Mouse (Mus musculus) neural tube, embryonic 15.5 days (tissue): ENCODE results near the gene Immp2l. TPM values are rescaled to one million over a fixed set of nuclear protein-coding genes. Genes with fewer than 3 reads are reported as not detected.

Source experiments
- ATAC-seq: fragments of 200-750 bp; cut with Nextera tagmentation; 2 replicates; pipeline ENCODE4 v1.8.0; 2017; ENCODE audit warnings: mild to moderate bottlenecking, moderate TSS enrichment, moderate library complexity; ENCODE audit not compliant: low FRiP score
- H3K27ac ChIP-seq: fragments of 300-500 bp; sonication (generic); replicated peaks from 2 replicates; pipeline ENCODE4 v1.5.1; 2015; ENCODE audit warnings: mild to moderate bottlenecking, inconsistent platforms
- H3K27me3 ChIP-seq: fragments of 300-500 bp; sonication (generic); replicated peaks from 2 replicates; pipeline ENCODE4 v1.6.1; 2015; ENCODE audit warnings: inconsistent platforms
- H3K36me3 ChIP-seq: fragments of 300-500 bp; sonication (generic); 2 replicates; pipeline ENCODE4 v1.6.1; 2015; ENCODE audit warnings: inconsistent platforms
- H3K4me1 ChIP-seq: fragments of 300-500 bp; sonication (generic); 2 replicates; pipeline ENCODE4 v1.6.1; 2015; ENCODE audit warnings: inconsistent platforms
- H3K4me2 ChIP-seq: fragments of 300-500 bp; sonication (generic); 2 replicates; pipeline ENCODE4 v1.6.1; 2015; ENCODE audit warnings: inconsistent platforms, mild to moderate bottlenecking, moderate library complexity
- H3K4me3 ChIP-seq: fragments of 300-500 bp; sonication (generic); replicated peaks from 2 replicates; pipeline ENCODE4 v1.5.1; 2015; ENCODE audit warnings: mild to moderate bottlenecking, inconsistent platforms
- H3K9ac ChIP-seq: fragments of 300-500 bp; sonication (generic); replicated peaks from 2 replicates; pipeline ENCODE4 v1.6.1; 2015; ENCODE audit warnings: mild to moderate bottlenecking, inconsistent platforms
- H3K9me3 ChIP-seq: fragments of 300-500 bp; sonication (generic); replicated peaks from 2 replicates; pipeline ENCODE4 v1.6.1; 2016; ENCODE audit warnings: inconsistent platforms
- WGBS: fragments of 180-500 bp; shearing (Covaris S2); methylation state at CpG from one replicate; pipeline ENCODE4 v1.1.7; 2015; ENCODE audit warnings: mixed read lengths; 5-methylcytosine and 5-hydroxymethylcytosine counted together
- polyA plus RNA-seq: library from polyadenylated mRNA; unstranded; fragments of >200 nt; fragmentation: Nextera tagmentation; extraction: Ambion mirVana; gene quantifications from 2 replicates; pipeline ENCODE4 v1.2.1, GENCODE M21; 2015

Gene Immp2l
- polyA plus RNA-seq, 1 experiment from 2014 or later, result 5.8 TPM

- H3K9ac ChIP-seq, result no peak overlapping the region
- H3K4me1 ChIP-seq, result no peaks in the 10 kb centered on the region
- no peak overlapping the region for H3K4me3 ChIP-seq
- no peak for ATAC-seq
- H3K9me3 ChIP-seq, result no peaks in the 10 kb centered on the region
- no peak overlapping the region for H3K4me2 ChIP-seq
- WGBS, result 64% methylated on average over 11 of the region's 11 CpGs
- no peaks in the 10 kb centered on the region for H3K36me3 ChIP-seq
- H3K27me3 ChIP-seq, result no peaks in the 10 kb centered on the region
- no peak overlapping the region for H3K27ac ChIP-seq
Observed at GRCm38 (mm10) chr12:41054006-41054791, 30.3 kb downstream of the Immp2l start.

- Histone ChIP-seq H3K4me2 (no peak overlapping the region), H3K4me3 (no peak overlapping the region), H3K27ac (no peak overlapping the region), H3K4me1 (no peaks in the 10 kb centered on the region), H3K27me3 (no peaks in the 10 kb centered on the region), H3K9ac (no peak overlapping the region), H3K36me3 (no peaks in the 10 kb centered on the region), H3K9me3 (no peaks in the 10 kb centered on the region)
- no peak for ATAC-seq
Observed at GRCm38 (mm10) chr12:41055941-41056340, 32.1 kb downstream of the Immp2l start.

DNA sequence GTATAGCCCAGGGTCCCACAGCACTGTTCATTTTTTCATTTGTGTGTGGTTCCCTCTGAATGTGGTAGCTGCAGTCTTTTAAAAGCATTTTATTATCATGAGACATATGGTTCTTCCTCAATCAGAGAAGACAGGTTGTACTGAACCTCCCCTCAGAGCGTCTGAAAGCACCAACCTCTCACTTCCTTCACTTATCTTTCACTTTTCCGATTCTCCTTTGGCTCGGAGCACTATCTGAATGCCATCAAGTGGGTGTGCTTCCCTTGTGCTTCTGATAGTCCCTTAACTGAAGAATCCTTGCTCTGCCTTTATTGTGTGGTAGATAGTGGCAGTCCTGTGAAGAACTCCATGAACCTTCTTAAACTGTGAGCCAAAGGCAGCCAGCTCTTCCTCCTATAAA, 39.4 kb downstream of the Immp2l start:
- WGBS, result 96% methylated on average over 3 of the region's 3 CpGs
- no peak overlapping the region for H3K4me3 ChIP-seq
- no peak overlapping the region for H3K9ac ChIP-seq

GRCm38 (mm10) chr12:41081843-41082242, 58.0 kb downstream of the Immp2l start:
- Histone ChIP-seq H3K4me3 (no peak overlapping the region), H3K9ac (no peak overlapping the region), H3K9me3 (0 out of 2 replicates have a peak, but pooled peaks cover 4% of the 10 kb centered on the region), H3K36me3 (no peaks in the 10 kb centered on the region), H3K4me2 (no peak overlapping the region), H3K4me1 (no peaks in the 10 kb centered on the region), H3K27ac (no peak overlapping the region), H3K27me3 (no peaks in the 10 kb centered on the region)
- 53% methylated on average over 1 of the region's 1 CpGs for WGBS
- no peak for ATAC-seq

More for the DNA sequence above, 39.4 kb downstream of the Immp2l start:
- Histone ChIP-seq H3K4me2 (no peak overlapping the region), H3K4me1 (no peaks in the 10 kb centered on the region), H3K36me3 (no peaks in the 10 kb centered on the region), H3K9me3 (no peaks in the 10 kb centered on the region), H3K27ac (no peak overlapping the region), H3K27me3 (no peaks in the 10 kb centered on the region)
- ATAC-seq, result no peak

DNA sequence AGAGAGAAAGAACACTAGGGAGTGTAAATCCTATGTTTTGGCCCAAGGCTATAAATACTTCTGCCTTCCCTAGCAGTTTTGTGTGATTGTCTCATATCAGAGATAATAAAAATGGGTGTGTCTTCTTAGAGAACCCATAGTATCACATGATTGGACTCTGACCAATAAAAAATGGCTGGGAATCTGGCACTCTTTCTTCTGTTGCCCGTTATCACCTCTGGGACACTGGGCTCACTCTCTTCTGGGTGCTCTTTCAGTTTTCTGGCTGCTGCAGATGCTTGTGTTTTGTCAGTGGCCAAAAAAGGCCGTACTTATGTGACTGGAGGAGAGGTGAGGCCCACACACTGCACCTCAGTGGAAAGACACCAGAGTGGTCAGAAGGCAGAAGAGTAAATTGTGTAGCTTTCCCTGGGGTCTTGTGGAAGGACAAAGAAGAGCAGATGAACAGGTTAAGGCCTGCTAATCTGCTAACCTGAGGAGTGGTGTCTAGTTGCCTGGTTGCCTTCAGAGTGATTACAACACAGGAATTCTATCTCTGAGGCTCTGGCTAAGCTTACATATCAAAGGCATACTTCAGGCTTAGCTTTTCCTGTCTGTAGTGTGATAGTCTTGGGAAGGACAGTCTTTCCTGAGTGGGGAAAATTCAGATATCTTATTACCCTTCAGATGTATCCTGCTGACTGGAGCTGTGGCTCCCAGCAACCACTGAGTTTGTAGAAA, 60.6 kb downstream of the Immp2l start:
- ATAC-seq, result no peak
- WGBS, result 81% methylated on average over 2 of the region's 2 CpGs
- Histone ChIP-seq H3K9me3 (0 out of 2 replicates have a peak, but pooled peaks cover 4% of the 10 kb centered on the region), H3K27ac (no peak overlapping the region), H3K36me3 (no peaks in the 10 kb centered on the region), H3K27me3 (no peaks in the 10 kb centered on the region), H3K4me1 (no peaks in the 10 kb centered on the region), H3K9ac (no peak overlapping the region), H3K4me2 (no peak overlapping the region), H3K4me3 (no peak overlapping the region)

GRCm38 (mm10) chr12:41089931-41090366, 66.1 kb downstream of the Immp2l start:
- H3K36me3 ChIP-seq, result no peaks in the 10 kb centered on the region
- no peak overlapping the region for H3K4me3 ChIP-seq
- no peaks in the 10 kb centered on the region for H3K27me3 ChIP-seq
- H3K27ac ChIP-seq, result no peak overlapping the region
- no peak for ATAC-seq
- H3K4me1 ChIP-seq, result no peaks in the 10 kb centered on the region
- no peak overlapping the region for H3K9ac ChIP-seq
- 88% methylated on average over 5 of the region's 5 CpGs for WGBS
- H3K9me3 ChIP-seq, result no peaks in the 10 kb centered on the region
- H3K4me2 ChIP-seq, result no peak overlapping the region

DNA sequence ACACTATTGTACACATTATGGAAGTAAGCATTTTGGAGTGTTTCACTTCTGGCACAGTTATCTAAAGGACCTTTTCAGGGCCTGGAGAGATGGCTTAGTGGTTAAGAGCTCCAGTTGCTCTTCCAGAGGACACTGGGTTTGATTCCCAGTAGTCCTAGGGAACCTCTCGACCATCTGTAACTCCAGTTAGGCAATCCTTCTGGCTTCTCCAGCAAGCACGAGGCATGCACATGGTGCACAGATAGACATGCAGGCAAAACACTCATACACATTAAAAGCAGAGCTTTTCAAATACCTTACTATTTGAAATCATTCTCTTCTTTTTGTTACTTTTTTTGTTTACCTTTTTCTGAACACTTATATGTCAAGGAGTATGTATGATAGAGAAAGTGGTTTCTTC, 66.9 kb downstream of the Immp2l start:
- WGBS, result 91% methylated on average over 2 of the region's 2 CpGs
- ATAC-seq, result no peak
- no peaks in the 10 kb centered on the region for H3K9me3 ChIP-seq

DNA sequence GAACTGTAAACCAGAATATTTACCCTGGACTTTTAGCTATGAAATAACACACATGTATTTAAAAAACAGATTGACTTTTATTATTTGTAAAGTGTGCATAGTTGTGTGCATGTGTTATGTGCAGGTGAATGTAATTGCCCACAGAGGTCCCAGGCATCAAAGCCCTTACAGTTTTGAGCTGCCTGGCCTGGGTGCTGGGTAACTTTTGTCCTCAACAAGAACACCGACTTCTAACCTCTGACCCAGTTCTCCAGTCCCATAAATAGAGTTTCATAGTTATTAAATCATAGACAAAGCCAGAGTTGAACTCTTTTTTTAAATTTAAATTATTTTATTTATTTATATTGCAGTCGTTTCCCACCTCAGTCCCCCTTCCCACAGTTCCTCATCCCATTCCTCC, 67.4 kb downstream of the Immp2l start:
- ATAC-seq, result no peak
- H3K27me3 ChIP-seq, result no peaks in the 10 kb centered on the region
- no peak overlapping the region for H3K27ac ChIP-seq
- H3K36me3 ChIP-seq, result no peaks in the 10 kb centered on the region
- no peak overlapping the region for H3K4me2 ChIP-seq
- H3K9ac ChIP-seq, result no peak overlapping the region
- no peak overlapping the region for H3K4me3 ChIP-seq
- H3K9me3 ChIP-seq, result no peaks in the 10 kb centered on the region
- 83% methylated on average over 2 of the region's 2 CpGs for WGBS
- no peaks in the 10 kb centered on the region for H3K4me1 ChIP-seq

More for the DNA sequence above, 66.9 kb downstream of the Immp2l start:
- Histone ChIP-seq H3K4me1 (no peaks in the 10 kb centered on the region), H3K4me3 (no peak overlapping the region), H3K36me3 (no peaks in the 10 kb centered on the region), H3K27me3 (no peaks in the 10 kb centered on the region), H3K4me2 (no peak overlapping the region), H3K27ac (no peak overlapping the region), H3K9ac (no peak overlapping the region)

- Histone ChIP-seq H3K27ac (no peak overlapping the region), H3K4me3 (no peak overlapping the region), H3K4me2 (no peak overlapping the region), H3K9me3 (no peaks in the 10 kb centered on the region), H3K4me1 (no peaks in the 10 kb centered on the region), H3K36me3 (no peaks in the 10 kb centered on the region), H3K9ac (no peak overlapping the region), H3K27me3 (no peaks in the 10 kb centered on the region)
- ATAC-seq, result no peak
- WGBS, result 67% methylated on average over 4 of the region's 4 CpGs
Observed at GRCm38 (mm10) chr12:41096045-41096444, 72.2 kb downstream of the Immp2l start.

- Histone ChIP-seq H3K4me2 (no peak overlapping the region), H3K27me3 (no peaks in the 10 kb centered on the region), H3K27ac (no peak overlapping the region), H3K4me1 (no peaks in the 10 kb centered on the region), H3K9me3 (no peaks in the 10 kb centered on the region), H3K36me3 (no peaks in the 10 kb centered on the region), H3K9ac (no peak overlapping the region), H3K4me3 (no peak overlapping the region)
- 54% methylated on average over 5 of the region's 5 CpGs for WGBS
- no peak for ATAC-seq
Observed at GRCm38 (mm10) chr12:41097406-41097805, 73.5 kb downstream of the Immp2l start.

- no peaks in the 10 kb centered on the region for H3K36me3 ChIP-seq
- no peak overlapping the region for H3K9ac ChIP-seq
- H3K4me3 ChIP-seq, result no peak overlapping the region
- no peak for ATAC-seq
- H3K27me3 ChIP-seq, result no peaks in the 10 kb centered on the region
- H3K27ac ChIP-seq, result no peak overlapping the region
- 23% methylated on average over 2 of the region's 2 CpGs for WGBS
- H3K4me2 ChIP-seq, result no peak overlapping the region
- H3K9me3 ChIP-seq, result no peaks in the 10 kb centered on the region
- H3K4me1 ChIP-seq, result no peaks in the 10 kb centered on the region
Observed at GRCm38 (mm10) chr12:41109011-41109410, 85.1 kb downstream of the Immp2l start.

GRCm38 (mm10) chr12:41111456-41111855, 87.6 kb downstream of the Immp2l start:
- ATAC-seq, result no peak
- Histone ChIP-seq H3K9ac (no peak overlapping the region), H3K27me3 (no peaks in the 10 kb centered on the region), H3K36me3 (no peaks in the 10 kb centered on the region), H3K4me3 (no peak overlapping the region), H3K4me1 (no peaks in the 10 kb centered on the region), H3K27ac (no peak overlapping the region), H3K4me2 (no peak overlapping the region), H3K9me3 (no peaks in the 10 kb centered on the region)
- WGBS, result 40% methylated on average over 1 of the region's 1 CpGs
